Comparison of ENCODE assay signal across 21 mouse cellular contexts in genomic region chr16:63783544-63783943, GRCm38 (mm10).
DNase-seq lines count a peak whose midpoint lies in the region; ATAC-seq and TF ChIP-seq lines count a peak whose summit lies in the region.
"Had no signal": no experiment of that assay in that cellular context is flagged by ENCODE, and none has a peak within 500 bp of the region (broad histone marks: within the 10 kb centered on the region; RNA-seq: fewer than 3 reads in every experiment).

No protein-coding gene starts in this region.

- H3K4me3 ChIP-seq in kidney, embryonic 15.5 days (replicated peaks) = no peak overlapping the region
- no peak overlapping the region for H3K4me3 ChIP-seq in midbrain, embryonic 11.5 days (ENCODE audit: low read depth, low read length)
- H3K4me3 ChIP-seq in midbrain, embryonic 16.5 days (ENCODE audit: low read depth, low read length) = no peak overlapping the region
- H3K4me3 ChIP-seq in stomach, embryonic 15.5 days (replicated peaks) = no peak overlapping the region
- H3K4me3 ChIP-seq in stomach, postnatal 0 days (ENCODE audit: low read depth, low read length) = no peak overlapping the region
- H3K4me3 ChIP-seq in stomach, embryonic 16.5 days (replicated peaks; ENCODE audit: low read length) = no peak overlapping the region
- H3K4me3 ChIP-seq: embryonic facial prominence, embryonic 13.5 days; forebrain, embryonic 12.5 days; heart, adult 2 months; heart, embryonic 15.5 days had no signal

- ATAC-seq in kidney, embryonic 15.5 days (replicated peaks; ENCODE audit: low FRiP score) = peak; percentile 62
- no peak for ATAC-seq in midbrain, embryonic 11.5 days (ENCODE audit: low FRiP score)
- no peak for ATAC-seq in midbrain, embryonic 16.5 days
- ATAC-seq in stomach, embryonic 15.5 days (ENCODE audit: insufficient read depth, low FRiP score, low read depth) = peak; percentile 53; the same call in 1 of the 2 replicates
- ATAC-seq in stomach, postnatal 0 days (ENCODE audit: low FRiP score, low TSS enrichment) = no peak
- peak; percentile 44; the same call in 1 of the 2 replicates for ATAC-seq in stomach, embryonic 16.5 days (ENCODE audit: insufficient read depth, low FRiP score)
- ATAC-seq: activated CD4-positive, CD25-positive, alpha-beta regulatory T cell, adult 4 months; forebrain, embryonic 16.5 days had no signal

- no peak overlapping the region for H3K27ac ChIP-seq in kidney, embryonic 15.5 days
- no peak overlapping the region for H3K27ac ChIP-seq in midbrain, embryonic 11.5 days (ENCODE audit: low read depth, low read length)
- H3K27ac ChIP-seq in midbrain, embryonic 16.5 days (ENCODE audit: low read length) = no peak overlapping the region
- H3K27ac ChIP-seq in stomach, embryonic 15.5 days = no peak overlapping the region
- no peak overlapping the region for H3K27ac ChIP-seq in stomach, postnatal 0 days (replicated peaks)
- no peak overlapping the region for H3K27ac ChIP-seq in stomach, embryonic 16.5 days (ENCODE audit: low read length)
- H3K27ac ChIP-seq: embryonic facial prominence, embryonic 13.5 days; forebrain, embryonic 12.5 days; heart, adult 2 months; heart, embryonic 15.5 days had no signal

- H3K9ac ChIP-seq in kidney, embryonic 15.5 days = no peak overlapping the region
- no peak overlapping the region for H3K9ac ChIP-seq in midbrain, embryonic 11.5 days (ENCODE audit: low read length)
- H3K9ac ChIP-seq in midbrain, embryonic 16.5 days (ENCODE audit: low read depth, low read length) = no peak overlapping the region
- no peak overlapping the region for H3K9ac ChIP-seq in stomach, embryonic 15.5 days
- H3K9ac ChIP-seq in stomach, postnatal 0 days (ENCODE audit: low read length) = no peak overlapping the region
- no peak overlapping the region for H3K9ac ChIP-seq in stomach, embryonic 16.5 days (ENCODE audit: low read length)
- H3K9ac ChIP-seq: embryonic facial prominence, embryonic 13.5 days; forebrain, embryonic 12.5 days; heart, embryonic 15.5 days had no signal

- H3K9me3 ChIP-seq in kidney, embryonic 15.5 days (replicated peaks) = no peaks in the 10 kb centered on the region
- H3K9me3 ChIP-seq in midbrain, embryonic 11.5 days (ENCODE audit: control insufficient read depth, low read length) = no peaks in the 10 kb centered on the region
- H3K9me3 ChIP-seq in midbrain, embryonic 16.5 days (replicated peaks; ENCODE audit: control insufficient read depth, low read length, poor library complexity, severe bottlenecking) = no peaks in the 10 kb centered on the region
- no peaks in the 10 kb centered on the region for H3K9me3 ChIP-seq in stomach, embryonic 15.5 days
- no peaks in the 10 kb centered on the region for H3K9me3 ChIP-seq in stomach, postnatal 0 days (ENCODE audit: control insufficient read depth, low read length)
- no peaks in the 10 kb centered on the region for H3K9me3 ChIP-seq in stomach, embryonic 16.5 days (replicated peaks; ENCODE audit: control insufficient read depth, low read length)
- H3K9me3 ChIP-seq: embryonic facial prominence, embryonic 13.5 days; forebrain, embryonic 12.5 days; heart, embryonic 15.5 days had no signal

- no peak for TF ChIP-seq CTCF in stomach, postnatal 0 days (IDR thresholded peaks at IDR 0.05; ENCODE audit: low read depth)

- H3K4me2 ChIP-seq in kidney, embryonic 15.5 days = no peak overlapping the region
- H3K4me2 ChIP-seq in midbrain, embryonic 11.5 days = no peak overlapping the region
- H3K4me2 ChIP-seq in midbrain, embryonic 16.5 days (ENCODE audit: low read length) = no peak overlapping the region
- H3K4me2 ChIP-seq in stomach, embryonic 15.5 days = no peak overlapping the region
- H3K4me2 ChIP-seq in stomach, postnatal 0 days (replicated peaks; ENCODE audit: low read depth) = no peak overlapping the region
- H3K4me2 ChIP-seq in stomach, embryonic 16.5 days (ENCODE audit: low read depth, low read length) = 0 out of 2 replicates have a peak overlapping the region, but pooled peaks have one; percentile 13
- H3K4me2 ChIP-seq: embryonic facial prominence, embryonic 13.5 days; forebrain, embryonic 12.5 days; heart, embryonic 11.5 days; heart, embryonic 15.5 days had no signal

- TF ChIP-seq EP300 in stomach, postnatal 0 days (optimal IDR thresholded peaks at IDR 0.05) = no peak

- H3K4me1 ChIP-seq in kidney, embryonic 15.5 days = no peaks in the 10 kb centered on the region
- no peaks in the 10 kb centered on the region for H3K4me1 ChIP-seq in midbrain, embryonic 11.5 days (ENCODE audit: control insufficient read depth, insufficient read depth, low read length)
- H3K4me1 ChIP-seq in midbrain, embryonic 16.5 days (ENCODE audit: control insufficient read depth, insufficient read depth, low read length) = no peaks in the 10 kb centered on the region
- H3K4me1 ChIP-seq in stomach, embryonic 15.5 days = no peaks in the 10 kb centered on the region
- no peaks in the 10 kb centered on the region for H3K4me1 ChIP-seq in stomach, postnatal 0 days (replicated peaks; ENCODE audit: control insufficient read depth, insufficient read depth)
- no peaks in the 10 kb centered on the region for H3K4me1 ChIP-seq in stomach, embryonic 16.5 days (ENCODE audit: control insufficient read depth, insufficient read depth, low read length)
- H3K4me1 ChIP-seq: embryonic facial prominence, embryonic 13.5 days; forebrain, embryonic 12.5 days had no signal

- H3K27me3 ChIP-seq in kidney, embryonic 15.5 days = no peaks in the 10 kb centered on the region
- no peaks in the 10 kb centered on the region for H3K27me3 ChIP-seq in midbrain, embryonic 11.5 days (ENCODE audit: control insufficient read depth, insufficient read depth, low read length)
- H3K27me3 ChIP-seq in midbrain, embryonic 16.5 days (ENCODE audit: control insufficient read depth, insufficient read depth, low read depth, low read length) = no peaks in the 10 kb centered on the region
- H3K27me3 ChIP-seq in stomach, embryonic 15.5 days (replicated peaks) = no peaks in the 10 kb centered on the region
- H3K27me3 ChIP-seq in stomach, postnatal 0 days (ENCODE audit: control insufficient read depth, insufficient read depth, low read length) = no peaks in the 10 kb centered on the region
- no peaks in the 10 kb centered on the region for H3K27me3 ChIP-seq in stomach, embryonic 16.5 days (ENCODE audit: control insufficient read depth, insufficient read depth, low read length)
- H3K27me3 ChIP-seq: embryonic facial prominence, embryonic 13.5 days; forebrain, embryonic 12.5 days; heart, embryonic 15.5 days had no signal

- intact Hi-C loops in left cerebral cortex, postnatal 25 days (cut with DNase I) = no loop called here

- DNase-seq in kidney, postnatal 10 days = no peak
- peak; percentile 53 for DNase-seq in midbrain, embryonic 11.5 days (ENCODE audit: low spot score, missing footprints)
- DNase-seq in stomach, postnatal 0 days (ENCODE audit: low spot score) = no peak
- no peak for DNase-seq in left cerebral cortex, postnatal 25 days (ENCODE audit: low spot score in 2 of 2)
- DNase-seq: adrenal gland, postnatal 14 days; cerebellum, adult 11-12 months; cerebellum, adult 9-10 months; cerebellum, postnatal 25 days; gastrocnemius, postnatal 14 days; heart, adult 2 months; heart, postnatal 14 days had no signal

- WGBS in kidney, embryonic 15.5 days = 72% methylated on average over 7 of the region's 7 CpGs
- 86% methylated on average over 7 of the region's 7 CpGs for WGBS in midbrain, embryonic 11.5 days
- 76% methylated on average over 7 of the region's 7 CpGs for WGBS in midbrain, embryonic 16.5 days
- 57% methylated on average over 7 of the region's 7 CpGs for WGBS in stomach, embryonic 15.5 days
- WGBS in stomach, postnatal 0 days = 57% methylated on average over 7 of the region's 7 CpGs
- 54% methylated on average over 7 of the region's 7 CpGs for WGBS in stomach, embryonic 16.5 days

- H3K36me3 ChIP-seq in kidney, embryonic 15.5 days = no peaks in the 10 kb centered on the region
- H3K36me3 ChIP-seq in midbrain, embryonic 11.5 days (ENCODE audit: control insufficient read depth, insufficient read depth, low read length) = no peaks in the 10 kb centered on the region
- no peaks in the 10 kb centered on the region for H3K36me3 ChIP-seq in midbrain, embryonic 16.5 days (ENCODE audit: control insufficient read depth, insufficient read depth, low read length)
- H3K36me3 ChIP-seq in stomach, embryonic 15.5 days = no peaks in the 10 kb centered on the region
- no peaks in the 10 kb centered on the region for H3K36me3 ChIP-seq in stomach, postnatal 0 days (ENCODE audit: control insufficient read depth, insufficient read depth, low read length)
- no peaks in the 10 kb centered on the region for H3K36me3 ChIP-seq in stomach, embryonic 16.5 days (ENCODE audit: control insufficient read depth, insufficient read depth, low read length)
- H3K36me3 ChIP-seq: embryonic facial prominence, embryonic 13.5 days; forebrain, embryonic 12.5 days; heart, embryonic 15.5 days had no signal

Comparison
In these comparisons a context has a peak if more than half of its experiments do, and no peak if none do; other contexts are left out.
1. ATAC-seq: peak in kidney, embryonic 15.5 days (single experiment), stomach, embryonic 15.5 days (single experiment) and stomach, embryonic 16.5 days (single experiment); none in midbrain, embryonic 11.5 days (single experiment), midbrain, embryonic 16.5 days (single experiment) and stomach, postnatal 0 days (single experiment).